Mouse (Mus musculus) CH12.LX (cell line): ENCODE data around the gene Il17f.
"Not testable (repeated sequence)": the region's sequence is repeated elsewhere in the genome, so short reads cannot be mapped to it uniquely, and the experiment has no call there.

Source experiments
- CHD2 ChIP-seq: IDR thresholded peaks from 2 replicates; pipeline ENCODE4 v1.6.1; 2011; ENCODE audit warnings: low read length, improper control_type of control experiment
- CTCF ChIP-seq, 2 experiments: IDR thresholded peaks in 1 of 2; conservative IDR thresholded peaks in 1 of 2; 2 replicates each; pipeline ENCODE4 v1.5.1; 2011 to 2012; ENCODE audit warnings: low read depth in 2 of 2, low read length in 2 of 2, improper control_type of control experiment in 1 of 2, inconsistent platforms in 1 of 2, mild to moderate bottlenecking in 1 of 2, moderate library complexity in 1 of 2
- EP300 ChIP-seq: IDR thresholded peaks from 2 replicates; pipeline ENCODE4 v1.6.1; 2011; ENCODE audit warnings: low read length, improper control_type of control experiment
- JUN ChIP-seq: IDR thresholded peaks from 2 replicates; pipeline ENCODE4 v1.6.1; 2011; ENCODE audit warnings: low read depth, mild to moderate bottlenecking, low read length, improper control_type of control experiment, moderate library complexity; ENCODE audit not compliant: insufficient read depth
- NELFE ChIP-seq: IDR thresholded peaks from 2 replicates; pipeline ENCODE4 v1.6.1; 2011; ENCODE audit warnings: low read depth, low read length, improper control_type of control experiment
- NRF1 ChIP-seq: IDR thresholded peaks from 2 replicates; pipeline ENCODE4 v1.6.1; 2014; ENCODE audit warnings: low read depth, mild to moderate bottlenecking, inconsistent platforms, low read length, improper control_type of control experiment, moderate library complexity
- USF1 ChIP-seq: IDR thresholded peaks from 2 replicates; pipeline ENCODE4 v1.6.1; 2014; ENCODE audit warnings: low read depth, mild to moderate bottlenecking, inconsistent platforms, low read length, improper control_type of control experiment

- not testable (repeated sequence) for TF ChIP-seq CTCF (conservative IDR thresholded peaks at IDR 0.05 in 1 of 2, IDR thresholded peaks at IDR 0.05 in 1 of 2; ENCODE audit: low read depth in 2 of 2, low read length in 2 of 2); JUN; NELFE; CHD2; USF1; EP300; NRF1
These were observed at the start of gene Il17f for GRCm38 (mm10) chr1:20790517-20790916.
